Mouse (Mus musculus) kidney, adult 18-20 months (tissue): ENCODE data around the gene Ldlr.
"Not testable (repeated sequence)": the region's sequence is repeated elsewhere in the genome, so short reads cannot be mapped to it uniquely, and the experiment has no call there.

ENCODE experiments used
- DNase-seq: peaks from one replicate; pipeline ENCODE4 v3.0.0; 2021

Gene Ldlr

DNA sequence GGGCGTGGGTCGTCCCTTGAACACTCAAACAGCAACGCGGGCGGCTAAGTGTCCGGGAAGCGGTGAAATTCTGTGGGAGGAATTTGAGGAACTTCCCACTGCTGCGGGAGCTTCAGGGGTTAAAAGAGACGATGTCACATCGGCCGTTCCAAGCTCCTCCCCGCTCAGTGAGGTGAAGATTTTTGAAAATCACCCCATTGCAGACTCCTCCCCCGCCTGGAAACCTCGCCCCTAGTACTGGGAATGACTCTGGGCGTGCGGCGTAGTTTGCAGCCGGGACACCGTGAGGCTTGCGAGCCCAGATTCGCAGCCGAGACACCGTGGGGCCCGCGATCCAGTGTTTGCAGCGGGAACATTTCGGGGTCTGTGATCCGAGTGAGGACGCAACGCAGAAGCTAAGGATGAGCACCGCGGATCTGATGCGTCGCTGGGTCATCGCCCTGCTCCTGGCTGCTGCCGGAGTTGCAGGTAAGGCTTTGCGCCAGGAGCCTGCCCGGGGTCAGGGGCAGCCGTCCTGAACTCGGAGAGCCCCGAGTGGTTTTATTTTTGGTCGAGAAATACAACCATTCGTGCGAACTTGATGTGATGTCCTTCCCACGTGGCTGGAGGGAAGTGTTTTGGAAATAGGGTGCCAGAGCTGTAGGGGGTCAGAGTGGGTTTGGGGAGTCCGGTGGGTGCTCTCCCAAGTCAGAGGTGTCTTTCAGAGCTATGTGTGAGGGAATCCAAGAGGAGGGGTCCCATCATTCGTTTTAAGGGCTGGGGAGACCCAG, at the start of gene Ldlr:
Gene Ldlr (plus strand): TSS at position 107 of the 770 bp plus-strand sequence.
- peak; percentile 85 for DNase-seq

DNA sequence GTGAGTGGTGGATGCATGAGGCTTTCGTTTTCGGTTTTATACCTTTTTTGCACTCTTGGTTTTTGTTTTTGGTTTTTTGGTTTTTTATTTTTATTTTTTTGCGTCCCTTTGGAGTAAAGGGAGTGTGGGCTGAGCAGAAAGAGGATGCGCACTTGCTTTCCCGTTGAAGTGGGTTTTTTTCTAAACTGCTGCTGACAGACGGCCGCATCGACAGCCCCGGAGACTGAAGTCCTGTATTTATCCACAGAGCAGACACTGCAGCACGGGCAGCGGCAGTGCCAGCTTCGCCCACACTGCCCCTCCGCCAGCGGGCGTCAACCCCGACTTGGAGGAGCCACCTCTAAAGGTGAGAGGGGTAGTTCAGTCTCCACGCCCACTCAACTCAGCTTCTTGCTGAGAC, 45.6 kb upstream of the Ldlr start:
- DNase-seq: no peak

DNA sequence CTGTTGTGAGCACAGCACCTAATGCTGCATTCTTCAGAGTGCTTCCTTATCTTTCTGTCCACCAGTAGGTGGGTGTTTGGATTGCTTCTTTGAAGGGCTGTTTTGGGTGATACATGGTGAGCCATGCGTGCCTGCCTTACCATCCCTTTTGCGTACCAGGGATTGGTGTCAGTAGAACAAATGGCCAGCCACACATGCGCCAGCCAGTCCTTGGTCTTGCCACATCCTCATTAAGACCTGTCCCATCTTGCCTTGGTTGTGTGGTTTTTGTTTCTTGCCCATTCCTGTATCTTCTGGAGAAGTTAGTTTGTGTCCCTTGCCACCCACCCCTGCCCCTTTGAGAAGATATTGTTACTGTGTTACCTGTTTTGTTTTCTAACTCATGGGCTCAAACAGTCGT, 42.8 kb upstream of the Ldlr start:
- DNase-seq: no peak

DNA sequence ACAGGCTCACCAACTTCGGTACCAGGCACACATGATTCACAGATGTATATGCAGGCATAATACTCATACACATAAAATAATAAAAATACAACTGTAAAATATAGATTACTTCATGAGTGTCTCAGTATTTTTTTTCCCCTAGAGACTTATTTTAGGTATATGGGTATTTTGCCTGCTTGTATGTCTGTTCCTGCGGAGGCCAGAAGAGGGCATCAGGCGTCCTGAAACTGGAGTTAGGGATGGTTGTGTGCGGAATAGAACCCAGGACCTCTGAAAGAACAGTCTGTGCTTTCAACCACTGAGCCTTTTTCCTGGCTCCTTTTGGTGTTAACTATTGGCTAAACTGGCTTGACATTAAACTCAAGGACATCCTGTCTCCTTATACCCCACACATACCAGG, 40.5 kb upstream of the Ldlr start:
- DNase-seq: no peak

DNA sequence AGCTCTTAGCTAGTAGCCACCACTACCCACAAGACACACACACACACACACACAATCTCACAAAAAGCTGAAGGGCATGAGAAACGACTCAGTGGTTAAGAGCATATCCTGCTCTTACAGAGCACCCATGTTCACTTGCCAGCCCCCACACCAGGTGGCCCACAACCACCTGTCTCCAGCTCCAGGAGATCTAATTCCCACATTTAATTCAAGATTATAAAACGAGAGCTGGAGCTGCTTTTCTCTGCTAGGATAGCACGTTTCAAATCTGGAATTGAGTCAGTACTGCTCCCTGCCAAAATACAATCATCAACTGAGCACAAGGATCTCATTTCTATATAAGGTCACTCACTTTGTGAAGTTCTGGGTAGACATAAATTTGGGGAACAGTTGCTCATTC, 39.4 kb upstream of the Ldlr start:
- no peak for DNase-seq

DNA sequence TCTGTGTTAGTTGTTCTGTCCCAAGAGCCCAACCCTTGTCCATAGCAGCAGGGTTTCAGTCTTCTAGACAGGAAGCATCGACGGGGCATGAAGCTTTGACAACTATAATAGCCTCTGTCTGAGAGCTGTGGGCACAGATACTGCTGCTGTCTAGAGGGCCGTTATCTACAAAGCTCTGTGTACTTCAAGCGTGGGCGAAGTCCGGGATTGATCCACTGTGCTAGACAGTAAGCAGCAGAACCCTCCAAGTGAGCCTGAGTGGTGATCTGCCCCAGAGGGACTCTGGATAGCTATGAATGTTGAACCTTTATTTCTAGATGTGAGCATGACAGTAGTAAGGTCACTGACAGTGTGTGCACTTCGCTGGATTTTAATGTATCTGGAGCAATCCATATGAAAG, 34.7 kb upstream of the Ldlr start:
- DNase-seq: no peak

DNA sequence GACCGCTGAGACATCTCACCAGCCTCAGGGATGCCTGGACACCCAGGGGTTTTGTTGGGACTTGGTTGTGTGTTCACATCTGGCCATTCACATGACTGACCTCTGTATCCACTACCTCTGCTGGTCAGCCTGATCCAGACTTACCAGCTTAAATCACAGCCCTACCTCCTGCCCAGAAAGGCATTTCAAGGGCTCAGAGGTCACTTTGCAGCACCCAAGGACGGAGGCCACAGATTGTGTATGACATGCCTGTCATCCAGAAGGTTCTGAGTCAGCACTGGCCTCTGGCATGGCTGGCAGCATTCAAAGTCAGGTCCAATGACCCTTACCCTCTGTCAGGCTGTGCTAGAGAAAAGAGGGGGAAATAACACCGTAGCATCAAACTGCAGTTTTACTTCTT, 33.3 kb upstream of the Ldlr start:
- peak; percentile 53 for DNase-seq

DNA sequence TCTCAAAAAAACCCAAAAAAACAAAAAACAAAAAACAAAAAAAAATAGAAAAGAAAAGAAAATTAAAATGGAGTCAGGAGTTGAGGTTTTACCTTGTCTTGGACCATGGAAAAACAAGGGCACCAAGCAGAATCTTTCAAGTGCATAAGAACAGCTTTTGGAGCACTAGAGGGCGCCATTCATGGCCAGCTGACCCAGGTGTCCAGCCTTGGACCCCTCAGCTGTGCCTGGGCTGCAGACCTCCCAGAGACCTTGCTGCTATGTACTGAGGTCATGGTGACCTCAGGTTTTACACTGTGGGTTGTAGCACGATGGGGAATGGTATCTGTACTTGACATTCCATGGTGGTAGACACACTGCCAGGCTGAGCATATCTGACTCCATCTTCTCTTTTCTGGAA, 31.4 kb upstream of the Ldlr start:
- DNase-seq: no peak

DNA sequence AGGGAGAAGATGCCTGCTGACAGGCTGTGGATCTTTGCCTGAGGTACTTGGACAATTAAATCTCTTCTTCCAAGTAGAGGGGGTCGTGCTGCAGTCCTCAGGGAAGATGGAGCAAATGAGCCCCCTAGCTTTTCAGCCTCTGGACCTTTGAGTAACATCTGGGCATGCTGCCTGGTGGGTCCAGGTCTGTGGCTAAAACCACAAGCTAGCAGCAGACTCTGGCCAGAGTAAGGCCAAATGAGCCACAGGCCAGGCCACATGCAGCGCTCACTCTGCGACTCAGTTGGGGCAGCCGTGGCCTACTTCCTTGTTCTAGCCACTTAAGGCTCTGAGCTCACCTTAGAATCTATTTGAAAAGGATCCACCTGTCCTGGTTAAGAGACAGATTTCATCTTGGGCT, 30.8 kb upstream of the Ldlr start:
- DNase-seq: no peak

DNA sequence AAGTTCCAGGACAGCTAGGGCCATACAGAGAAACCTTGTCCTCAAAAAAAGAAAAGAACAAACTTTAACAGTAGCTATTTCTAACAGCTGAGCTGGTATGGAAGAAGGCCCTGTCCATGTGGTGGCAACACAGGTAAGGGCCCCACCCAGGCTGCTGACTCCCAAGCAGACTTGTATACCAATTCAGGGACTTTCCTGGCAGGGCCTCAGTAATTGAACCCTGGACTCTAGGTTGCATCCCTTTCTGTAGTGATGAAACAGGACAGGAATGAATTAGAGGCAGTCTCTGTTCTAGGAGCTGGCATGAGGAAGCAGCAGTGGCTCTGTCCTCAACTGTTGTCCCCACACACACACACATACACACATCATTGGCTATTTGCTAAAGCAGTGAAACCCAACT, 29.2 kb upstream of the Ldlr start:
- DNase-seq: no peak

DNA sequence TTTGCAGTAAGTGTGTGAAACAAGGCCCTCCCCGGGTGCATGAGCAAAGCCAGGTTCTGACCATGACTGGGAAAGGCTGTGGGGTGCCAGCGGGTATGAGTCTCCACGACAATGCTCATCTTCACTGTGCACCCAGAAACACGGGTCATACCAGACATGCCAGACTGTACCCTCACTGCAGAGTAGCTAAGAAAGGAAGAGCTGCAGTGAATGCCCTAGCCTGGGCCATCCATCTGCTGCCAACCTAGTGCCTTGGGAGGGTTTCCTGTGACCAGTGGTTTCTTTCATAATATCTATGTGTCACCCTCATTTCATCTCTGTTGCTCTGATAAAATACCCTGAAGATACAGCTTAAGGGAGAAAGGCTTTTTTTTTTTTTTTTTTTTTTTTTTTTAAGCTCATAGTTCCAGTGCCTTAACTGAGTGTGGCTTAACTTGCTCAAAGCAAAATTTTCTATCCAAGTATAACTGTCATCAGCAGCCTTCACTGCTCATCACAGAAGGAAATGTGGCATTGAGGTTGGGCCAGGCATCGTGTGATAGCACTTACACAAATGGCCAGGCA, 28.0 kb upstream of the Ldlr start:
- DNase-seq: no peak

DNA sequence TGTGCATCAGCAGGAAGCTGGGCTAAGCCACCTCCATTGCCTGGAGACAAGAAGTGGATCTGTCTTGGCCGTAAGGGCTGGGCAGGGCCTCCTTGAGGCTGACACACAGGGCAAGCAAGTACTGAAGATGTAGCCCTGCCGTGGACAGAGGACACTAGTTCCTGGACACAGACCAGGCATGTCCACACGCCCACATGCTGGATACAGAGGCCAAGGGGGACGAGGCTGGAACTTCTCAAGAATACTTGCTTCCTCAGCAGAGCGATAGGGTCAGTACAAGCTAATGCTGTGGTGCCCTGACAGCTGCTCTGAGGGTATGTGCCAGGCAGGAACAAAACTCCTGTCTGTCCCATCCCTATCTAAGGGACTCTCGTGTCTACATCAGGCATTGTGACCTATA, 26.2 kb upstream of the Ldlr start:
- peak; percentile 28 for DNase-seq

DNA sequence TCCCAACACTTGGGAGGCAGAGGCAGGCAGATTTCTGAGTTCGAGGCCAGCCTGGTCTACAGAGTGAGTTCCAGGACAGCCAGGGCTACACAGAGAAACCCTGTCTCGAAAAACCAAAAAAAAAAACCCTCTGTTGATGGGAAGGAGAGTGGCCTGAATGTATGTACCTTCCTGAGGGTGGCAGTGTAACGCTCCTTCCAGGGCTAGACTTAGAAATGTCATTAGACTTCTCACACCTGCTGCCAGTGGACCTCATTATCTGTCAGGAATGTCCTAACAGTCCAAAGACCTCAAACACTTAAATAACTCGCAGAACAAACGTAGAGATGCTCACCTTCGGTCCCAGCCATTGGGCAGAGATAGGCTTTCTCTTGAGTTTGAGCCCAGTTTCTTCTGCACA, 24.0 kb upstream of the Ldlr start:
- not testable (repeated sequence) for DNase-seq

DNA sequence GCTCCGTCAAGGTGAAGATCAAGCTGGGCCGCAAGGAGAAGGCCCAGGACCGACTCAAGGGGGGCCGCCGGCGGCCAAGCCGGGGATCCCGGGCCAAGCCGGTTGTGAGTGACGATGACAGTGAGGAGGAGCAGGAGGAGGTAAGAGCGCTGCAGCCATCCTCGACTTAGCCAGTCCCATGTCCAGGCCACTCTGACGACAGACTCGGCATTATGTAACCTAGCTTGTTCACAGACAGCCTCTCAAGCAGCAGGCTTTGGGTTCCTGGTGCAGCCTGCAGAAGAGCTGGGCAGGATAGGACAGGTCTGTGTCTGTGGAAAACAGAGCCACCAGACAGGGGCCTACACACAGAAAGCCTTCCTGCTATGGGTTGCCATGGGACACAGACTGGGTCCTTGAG, 22.2 kb upstream of the Ldlr start:
- DNase-seq: no peak

DNA sequence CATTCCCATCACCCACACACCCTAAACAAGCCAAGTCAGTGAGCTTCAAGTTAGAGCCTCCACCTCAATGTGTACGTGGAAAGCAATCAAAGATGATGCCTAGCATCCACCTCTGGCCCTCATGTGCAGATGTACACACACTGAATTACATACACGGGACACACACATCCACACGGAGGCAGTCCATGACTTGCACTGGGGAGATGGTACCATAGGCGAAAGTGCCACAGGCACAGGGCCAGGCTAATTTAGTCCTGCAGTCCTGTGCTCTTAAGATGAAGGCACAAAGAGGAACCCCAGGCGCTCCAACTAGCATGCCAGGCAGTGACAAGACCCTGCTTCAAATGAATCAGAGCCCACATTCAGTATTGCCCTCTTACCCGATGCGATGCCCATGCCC, 19.8 kb upstream of the Ldlr start:
- no peak for DNase-seq

DNA sequence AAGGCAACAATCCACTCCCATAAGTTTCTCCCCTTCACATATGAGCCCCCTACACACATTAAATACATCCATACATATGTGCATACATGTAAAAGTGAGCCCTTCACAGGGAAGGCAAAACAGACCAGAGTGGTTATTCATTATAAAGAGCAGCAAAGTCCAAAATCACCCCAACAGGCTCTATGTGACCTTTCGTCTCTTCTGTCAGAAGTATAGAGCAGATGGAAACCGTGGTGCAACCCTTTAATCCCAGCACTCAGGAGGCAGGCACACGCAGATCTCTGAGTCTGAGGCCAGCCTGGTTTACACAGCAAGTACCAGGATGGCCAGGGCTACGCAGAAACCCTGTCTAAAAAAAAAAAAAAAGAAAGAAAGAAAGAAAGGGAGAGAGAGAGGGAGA, 17.2 kb upstream of the Ldlr start:
- no peak for DNase-seq

DNA sequence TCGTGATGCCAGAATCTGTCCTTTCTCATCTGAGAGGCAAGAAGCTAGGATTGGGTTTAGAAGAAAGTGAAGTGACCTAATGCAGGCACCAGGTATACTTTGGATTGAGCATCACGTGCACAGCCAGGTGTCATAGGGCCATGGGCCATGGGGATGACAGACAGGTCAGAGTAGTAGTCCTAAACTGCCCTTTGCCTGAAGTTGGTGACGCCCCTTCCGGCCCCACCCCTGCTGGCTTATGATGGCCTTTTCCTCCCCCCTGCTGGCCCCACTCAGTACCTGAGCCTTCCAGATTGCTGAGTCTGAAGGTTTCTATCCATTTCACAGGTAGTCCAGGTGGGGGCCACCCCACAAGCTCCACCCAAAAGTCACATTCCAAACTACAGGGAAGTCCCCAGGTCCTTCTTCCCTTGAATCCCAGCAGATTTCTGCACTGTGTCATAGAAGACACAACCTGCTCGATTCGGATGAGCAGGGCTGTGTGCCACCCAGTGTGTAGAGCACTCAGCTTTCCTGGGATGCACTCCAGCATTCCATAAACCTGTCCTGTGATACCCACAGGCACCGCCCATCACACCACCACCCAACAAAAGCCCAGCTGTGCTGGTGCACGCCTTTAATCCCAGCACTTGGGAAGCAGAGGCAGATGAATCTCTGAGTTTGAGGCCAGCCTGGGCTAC, 16.6 kb upstream of the Ldlr start:
- peak; percentile 43 for DNase-seq

DNA sequence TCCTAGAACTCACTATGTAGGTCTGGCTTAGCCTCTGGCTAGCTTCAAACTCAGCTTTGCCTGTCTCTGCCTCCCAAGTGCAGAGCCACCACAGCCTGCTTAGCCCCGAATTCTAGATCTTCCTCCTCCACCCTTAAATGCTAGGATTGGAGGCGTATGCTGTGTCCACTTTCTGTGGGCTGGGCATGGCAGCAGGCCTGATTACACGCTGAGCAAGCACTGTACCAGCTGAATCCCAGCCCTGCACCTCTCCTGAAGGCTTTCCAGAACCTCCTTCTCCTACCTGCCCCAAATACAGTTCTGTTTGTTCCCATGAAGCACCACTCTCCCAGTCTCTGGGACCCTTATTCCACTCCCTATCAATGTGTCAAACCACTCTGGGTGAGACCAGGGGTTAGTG, 13.9 kb upstream of the Ldlr start:
- no peak for DNase-seq

DNA sequence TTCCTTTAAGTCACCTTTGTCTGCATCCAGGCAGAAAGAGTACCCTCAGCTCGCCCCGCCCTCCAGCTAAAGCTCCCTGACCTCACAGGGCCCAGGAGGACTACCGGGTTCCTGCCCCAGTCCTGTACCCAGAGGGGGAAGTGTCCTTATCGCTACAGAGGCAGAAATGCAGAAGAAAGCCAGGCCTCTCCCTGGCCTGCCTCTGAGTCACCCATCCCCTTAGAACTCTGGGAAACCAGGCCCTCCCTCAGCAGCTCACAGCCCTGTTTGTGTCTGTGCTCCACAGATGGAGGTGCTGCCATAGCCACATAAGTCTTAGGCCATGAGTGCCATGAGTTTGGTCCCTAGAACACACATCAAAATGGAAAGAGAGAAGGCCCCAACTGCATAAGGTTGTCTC, 8.0 kb upstream of the Ldlr start:
- no peak for DNase-seq

DNA sequence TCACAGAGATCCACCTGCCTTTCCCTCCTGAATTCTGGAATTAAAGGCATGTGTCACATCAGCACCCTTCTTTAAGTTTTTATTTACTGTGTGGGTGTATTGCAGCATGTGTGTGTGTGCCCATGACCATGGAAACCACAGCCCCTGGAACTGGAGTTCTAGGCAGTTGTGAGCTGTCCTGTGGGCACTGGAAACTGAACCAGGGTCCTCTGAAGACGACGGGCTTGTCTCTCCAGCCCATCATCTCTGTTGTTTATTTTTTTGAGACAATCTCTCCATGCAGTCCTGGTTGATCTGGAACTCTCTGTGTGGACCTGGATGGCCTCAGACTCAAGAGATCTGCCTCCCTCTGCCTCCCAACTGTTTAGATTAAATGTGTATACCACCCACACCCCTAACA, 6.3 kb upstream of the Ldlr start:
- DNase-seq: no peak

DNA sequence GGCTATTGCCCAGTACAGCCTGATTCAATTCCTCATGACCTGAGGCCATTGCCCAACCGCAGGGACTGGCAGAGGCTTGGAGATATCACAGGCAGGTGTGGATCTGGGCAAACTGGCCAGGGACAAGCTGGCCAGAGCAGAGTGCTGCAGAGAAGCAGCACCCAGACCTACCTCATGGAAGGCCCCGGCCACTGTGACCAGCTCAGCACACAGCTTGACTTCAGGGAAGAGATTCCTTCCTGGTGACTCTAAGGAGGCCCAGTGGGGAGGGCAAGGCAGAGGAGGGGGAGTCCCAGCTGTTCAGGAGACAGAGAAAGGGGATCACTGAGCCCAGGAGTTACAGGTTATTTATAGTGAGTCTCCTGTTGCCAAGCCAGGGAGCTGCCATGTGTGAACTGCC, 2.2 kb upstream of the Ldlr start:
- no peak for DNase-seq

DNA sequence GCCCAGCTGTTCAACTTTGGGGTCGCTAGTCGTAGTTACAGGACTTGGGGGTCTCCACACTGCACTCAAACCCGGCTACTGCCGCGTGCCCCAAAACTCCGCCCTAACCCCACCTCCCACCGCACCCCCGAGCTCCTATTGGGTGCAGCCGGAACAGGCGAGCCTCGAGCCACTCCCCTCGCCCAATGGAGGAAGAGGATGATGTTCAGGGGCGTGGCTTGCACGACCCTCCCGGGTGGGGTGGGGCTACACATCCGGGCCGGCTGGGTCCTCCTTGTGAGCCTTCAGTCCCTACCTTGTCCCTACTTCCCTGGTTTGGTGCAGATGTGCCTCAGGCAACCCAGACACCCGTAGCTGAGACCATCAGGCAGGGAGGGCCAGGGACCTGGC, 859 bp downstream of the Ldlr start:
- peak; percentile 89 for DNase-seq

DNA sequence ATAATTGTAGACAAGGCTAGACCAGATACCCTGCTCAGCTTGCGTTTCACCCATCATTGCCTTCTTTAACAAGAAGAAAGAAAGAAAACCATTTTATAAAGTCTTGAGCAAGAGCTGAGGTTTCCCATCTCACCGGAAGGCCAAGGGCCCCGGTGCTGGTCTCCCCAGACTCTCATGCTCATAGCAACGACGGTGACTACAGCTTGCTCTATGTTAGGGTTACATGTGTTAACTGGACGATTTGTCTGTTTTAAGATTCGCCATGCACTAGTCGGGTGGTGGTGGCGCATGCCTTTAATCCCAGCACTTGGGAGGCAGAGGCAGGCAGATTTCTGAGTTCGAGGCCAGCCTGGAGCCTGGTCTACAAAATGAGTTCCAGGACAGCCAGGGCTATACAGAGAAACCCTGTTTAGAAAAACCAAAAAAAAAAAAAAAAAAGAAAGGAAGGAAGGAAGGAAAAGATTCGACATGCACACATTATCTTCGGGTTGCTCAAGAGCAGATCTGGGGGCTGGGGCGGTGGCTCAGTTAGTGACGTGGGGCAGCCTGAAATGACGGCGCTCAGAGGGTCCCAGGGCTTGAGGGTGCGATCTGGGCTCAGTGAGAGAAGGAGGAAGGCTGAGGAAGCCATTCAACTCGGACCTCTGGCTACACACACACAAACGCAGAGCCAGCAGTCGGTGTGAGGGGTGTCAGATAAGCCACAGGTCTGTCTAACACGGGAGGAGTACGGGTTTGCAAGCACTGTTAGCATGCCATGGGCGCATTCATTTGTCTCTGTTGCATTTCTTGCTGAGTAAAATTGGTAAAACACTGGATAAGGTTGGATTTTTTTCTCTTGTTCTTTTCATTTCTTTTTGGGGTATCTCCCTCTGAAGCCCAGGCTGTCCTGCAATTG, 2.2 kb downstream of the Ldlr start:
- DNase-seq: no peak
